Mouse (Mus musculus) lung, adult 2 months (tissue): ENCODE data around the gene Mvk. TPM values are rescaled to one million over a fixed set of nuclear protein-coding genes. Genes with fewer than 3 reads are reported as not detected.

ENCODE experiments used
- DNase-seq: peaks from one replicate; pipeline ENCODE4 v3.0.0; 2022
- H3K4me1 ChIP-seq: fragments of 200-500 bp; 2 replicates; pipeline ENCODE4 v1.6.1; 2011; ENCODE audit warnings: low read length; ENCODE audit not compliant: control insufficient read depth, insufficient read depth
- H3K4me3 ChIP-seq: fragments of 200-500 bp; replicated peaks from 2 replicates; pipeline ENCODE3; 2011; ENCODE audit warnings: low read depth, mild to moderate bottlenecking, control low read depth, low read length; ENCODE audit errors: extremely low read depth
- CTCF ChIP-seq: fragments of 200-500 bp; IDR thresholded peaks from 2 replicates; pipeline ENCODE4 v1.5.1; 2011; ENCODE audit warnings: mild to moderate bottlenecking, low read length, control low read depth; ENCODE audit not compliant: insufficient read depth
- POLR2A ChIP-seq: fragments of 200-500 bp; IDR thresholded peaks from 2 replicates; pipeline ENCODE4 v1.6.1; 2011; ENCODE audit warnings: low read depth, mild to moderate bottlenecking, control low read depth, low read length, borderline replicate concordance; ENCODE audit errors: extremely low read depth
- WGBS: fragments of 180-500 bp; shearing (Covaris S2); methylation state at CpG from one replicate; pipeline ENCODE4 v1.1.7; 2018; 5-methylcytosine and 5-hydroxymethylcytosine counted together
- polyA plus RNA-seq: library from polyadenylated mRNA; depleted of rRNA; stranded (reverse); fragments of >200 nt; gene quantifications from 2 replicates; pipeline ENCODE4 v1.2.3, GENCODE M21; 2012

The Mvk gene
- polyA plus RNA-seq, 1 experiment: 52.1 TPM

DNA sequence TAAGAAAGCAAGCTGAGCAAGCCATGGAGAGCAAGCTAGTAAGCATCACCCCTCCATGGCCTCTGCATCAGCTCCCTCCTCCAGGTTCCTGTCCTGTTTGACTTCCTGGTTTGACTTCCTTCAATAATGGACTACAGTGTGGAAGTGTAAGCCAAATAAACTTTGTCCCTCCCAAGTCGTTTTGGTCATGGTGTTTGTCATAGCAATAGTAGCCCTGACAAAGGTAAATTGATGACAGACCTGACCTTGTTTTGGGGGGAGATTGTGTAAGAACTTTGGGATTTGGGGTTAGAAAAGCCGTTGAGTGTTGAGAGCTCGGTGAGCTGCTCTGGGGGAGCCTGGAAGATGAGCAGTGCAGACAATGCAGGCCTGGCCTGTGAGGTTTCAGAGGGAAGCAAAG is 26.3 kb downstream of the Mvk start:
- Histone ChIP-seq H3K4me3 (no peak overlapping the region), H3K4me1 (no peaks in the 10 kb centered on the region; the same call in 1 of the 2 replicates)
- no peak for TF ChIP-seq CTCF
- TF ChIP-seq POLR2A: no peak
- no peak for DNase-seq
- 56% methylated on average over 3 of the region's 3 CpGs for WGBS

DNA sequence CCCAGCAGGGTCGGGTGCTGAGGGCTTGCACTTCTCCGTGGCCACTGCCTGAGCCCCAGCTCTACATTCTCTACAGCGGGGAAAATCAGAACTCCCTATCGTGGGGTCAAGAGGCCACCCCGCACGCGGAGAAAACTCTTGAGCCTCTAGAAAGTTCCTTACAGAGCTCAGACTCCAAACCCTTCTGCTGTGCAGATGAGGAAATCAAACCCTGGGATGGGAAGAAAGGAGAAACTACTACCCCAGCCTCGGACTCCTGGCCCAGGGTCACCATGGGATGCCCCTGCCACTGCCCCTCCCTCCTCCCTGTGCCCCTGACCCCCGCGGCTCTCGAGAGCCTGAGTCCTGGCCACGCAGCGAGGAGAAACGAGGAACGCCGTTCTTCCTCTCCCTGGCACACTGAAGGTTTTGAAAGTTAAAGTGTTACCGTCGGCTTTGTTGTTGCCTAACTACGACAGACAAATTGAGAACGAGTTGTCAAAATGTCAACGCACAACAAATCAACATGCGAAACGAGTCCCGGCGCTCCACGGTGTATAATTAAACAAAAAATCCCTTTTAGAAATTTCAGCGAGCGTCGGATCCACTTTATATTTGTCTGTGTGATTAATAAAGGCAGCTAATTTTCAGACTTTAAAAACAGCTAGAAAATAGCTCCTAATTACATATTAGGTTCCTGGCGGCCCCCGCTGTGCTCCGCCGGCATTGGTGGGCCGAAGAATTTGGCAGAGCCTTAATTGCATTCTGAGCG is 30.8 kb downstream of the Mvk start:
- no peaks in the 10 kb centered on the region for H3K4me1 ChIP-seq
- TF ChIP-seq CTCF (no peak), POLR2A (no peak)
- no peak for DNase-seq
- WGBS: 45% methylated on average over 35 of the region's 35 CpGs
- H3K4me3 ChIP-seq: no peak overlapping the region

DNA sequence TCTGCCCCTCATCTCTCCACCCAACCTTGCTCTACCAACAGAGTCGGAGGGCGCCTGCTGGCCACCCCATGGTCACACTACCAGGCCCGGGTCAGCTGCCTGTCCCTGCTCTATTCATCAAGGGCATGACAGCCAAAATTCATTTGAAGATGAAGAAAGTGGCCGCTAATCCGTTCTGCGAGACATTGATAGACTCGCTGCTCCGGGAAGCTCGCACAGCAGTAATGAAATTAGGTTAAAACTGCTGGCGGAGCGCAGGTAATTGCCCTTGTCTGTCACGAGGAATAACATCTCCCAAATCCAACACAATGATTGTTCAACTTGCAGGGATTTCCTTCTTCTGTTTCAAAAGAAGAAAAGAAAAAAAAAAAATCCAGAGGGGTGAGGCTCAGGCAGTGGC is 34.2 kb downstream of the Mvk start:
- no peak for DNase-seq
- no peak overlapping the region for H3K4me3 ChIP-seq
- H3K4me1 ChIP-seq: no peaks in the 10 kb centered on the region
- no peak for TF ChIP-seq CTCF
- TF ChIP-seq POLR2A: no peak
- WGBS: 88% methylated on average over 12 of the region's 12 CpGs

DNA sequence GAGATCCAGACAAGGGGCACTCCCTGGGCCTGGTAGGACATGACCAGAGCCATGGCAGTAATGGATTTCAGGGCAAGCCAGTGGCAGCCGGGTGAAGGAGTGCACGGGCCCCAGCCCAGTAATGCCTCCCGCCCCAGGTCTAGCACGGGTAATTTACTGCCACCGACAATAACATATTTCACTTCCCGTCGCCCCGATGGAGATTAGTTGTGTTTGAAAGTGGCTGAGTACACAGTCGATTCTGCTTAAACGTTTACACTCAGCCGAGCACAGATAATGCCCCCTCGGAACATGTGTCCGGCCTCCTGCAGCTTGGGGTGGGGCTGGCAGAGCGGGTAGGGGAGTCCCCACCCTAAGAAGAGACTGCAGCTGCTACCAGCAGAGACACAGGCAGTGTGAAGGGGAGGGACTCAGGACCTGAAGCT is 38.5 kb downstream of the Mvk start:
- WGBS: 10% methylated on average over 14 of the region's 14 CpGs
- no peak for TF ChIP-seq POLR2A
- TF ChIP-seq CTCF: no peak
- H3K4me3 ChIP-seq: no peak overlapping the region

DNA sequence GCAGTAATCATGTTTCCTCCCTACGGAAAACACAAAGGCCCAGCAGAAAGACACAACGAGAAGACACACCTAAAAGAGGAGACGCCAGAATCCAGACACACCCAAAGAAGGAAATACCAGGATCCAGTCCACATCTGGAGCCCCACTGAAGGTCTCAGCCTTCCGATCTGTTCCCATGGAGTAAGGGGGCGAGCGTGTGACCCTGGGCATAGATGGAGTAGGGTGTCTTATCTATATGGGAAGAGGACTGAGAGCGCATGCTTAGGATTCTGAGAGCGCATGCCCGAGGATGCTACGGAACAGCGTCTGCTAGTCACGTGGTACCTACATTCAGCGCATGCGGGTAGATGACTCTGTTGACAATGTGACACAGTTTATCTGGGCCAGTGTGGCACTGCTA is 41.6 kb downstream of the Mvk start:
- 78% methylated on average over 14 of the region's 14 CpGs for WGBS
- Histone ChIP-seq H3K4me1 (no peaks in the 10 kb centered on the region), H3K4me3 (no peak overlapping the region)
- DNase-seq: no peak
- TF ChIP-seq POLR2A (no peak), CTCF (no peak)

More for the DNA sequence above, 38.5 kb downstream of the Mvk start:
- DNase-seq: no peak
- H3K4me1 ChIP-seq: no peaks in the 10 kb centered on the region

DNA sequence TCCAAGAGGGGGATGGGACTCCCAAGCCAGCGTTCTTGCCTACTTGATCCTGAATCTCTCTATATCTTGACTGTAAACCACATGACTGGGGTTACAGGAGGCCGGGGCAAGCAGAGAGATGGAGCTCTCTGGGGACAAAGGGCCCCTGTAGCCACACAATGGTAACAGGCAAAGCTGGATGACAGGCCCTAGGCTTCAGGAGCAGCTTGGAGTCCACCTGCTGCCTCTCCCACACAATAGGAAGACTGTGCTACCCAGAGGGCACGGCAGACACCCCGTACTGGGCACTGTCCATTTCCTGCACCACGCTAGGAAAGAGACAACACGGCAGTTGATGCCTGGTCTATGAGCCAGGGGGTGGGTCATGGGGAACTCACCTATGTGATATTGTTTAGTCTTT is 45.5 kb downstream of the Mvk start:
- 81% methylated on average over 6 of the region's 6 CpGs for WGBS

DNA sequence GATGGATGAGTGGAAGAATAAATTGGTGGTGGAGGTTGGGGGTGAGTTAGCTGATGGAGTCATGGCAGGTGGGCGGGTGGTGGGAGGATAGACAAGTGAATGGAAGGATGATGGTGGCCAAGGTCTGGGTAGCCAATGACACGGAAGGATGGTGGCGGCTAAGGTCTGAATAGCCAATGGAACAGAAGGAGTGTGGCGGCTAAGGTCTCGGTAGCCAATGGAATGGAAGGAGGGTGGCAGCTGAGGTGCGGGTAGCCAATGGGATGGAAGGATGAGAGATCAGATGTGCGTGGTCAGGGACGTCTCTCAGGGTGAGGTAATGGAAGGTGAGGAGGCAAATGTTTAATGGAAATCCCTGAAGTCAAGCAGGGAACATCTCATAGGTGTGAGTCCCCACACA is 46.2 kb downstream of the Mvk start:
- WGBS: 95% methylated on average over 8 of the region's 8 CpGs
- no peak overlapping the region for H3K4me3 ChIP-seq
- no peak for DNase-seq
- TF ChIP-seq POLR2A: no peak
- no peaks in the 10 kb centered on the region for H3K4me1 ChIP-seq

More for the DNA sequence above, 45.5 kb downstream of the Mvk start:
- H3K4me3 ChIP-seq: no peak overlapping the region
- no peaks in the 10 kb centered on the region for H3K4me1 ChIP-seq
- DNase-seq: no peak
- TF ChIP-seq POLR2A (no peak), CTCF (no peak)

DNA sequence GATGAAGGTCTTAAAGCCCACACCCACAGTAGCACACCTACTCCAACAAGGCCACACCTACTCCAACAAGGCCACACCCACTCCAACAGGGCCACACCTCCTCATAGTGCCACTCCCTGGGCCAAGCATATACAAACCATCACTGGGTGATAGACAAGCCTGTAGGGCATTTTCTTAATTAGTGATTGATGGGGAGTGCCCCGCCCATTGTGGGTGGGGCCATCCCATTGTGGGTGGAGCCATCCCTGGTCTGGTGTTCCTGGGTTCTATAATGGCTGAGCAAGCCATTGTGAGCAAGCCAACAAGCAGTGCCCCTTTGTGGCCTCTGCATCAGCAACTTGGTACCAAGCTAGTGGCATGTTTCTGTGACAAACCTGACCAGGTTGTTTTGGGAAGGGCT is 50.7 kb downstream of the Mvk start:
- no peak overlapping the region for H3K4me3 ChIP-seq
- DNase-seq: no peak
- TF ChIP-seq CTCF (no peak), POLR2A (no peak)
- WGBS: 8% methylated on average over 1 of the region's 1 CpGs
- no peaks in the 10 kb centered on the region for H3K4me1 ChIP-seq

DNA sequence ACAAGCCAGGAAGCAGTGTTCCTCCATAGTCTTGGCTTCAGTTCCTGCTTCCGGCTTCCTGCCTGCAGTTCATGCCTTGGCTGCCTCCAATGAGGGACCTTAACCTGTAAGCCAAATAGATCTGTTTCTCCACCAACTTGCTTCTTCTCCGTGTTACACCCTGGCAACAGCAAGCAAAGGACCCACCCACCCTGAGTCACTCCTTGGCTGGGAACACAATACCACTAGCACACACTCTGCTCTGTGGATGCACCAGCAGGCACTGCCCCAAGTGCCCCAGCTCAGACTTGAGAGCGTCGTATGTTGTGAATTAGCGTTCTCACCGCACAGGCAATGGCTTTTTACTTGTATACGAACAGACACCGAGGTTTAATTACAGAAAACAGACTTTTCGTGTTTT is 57.2 kb downstream of the Mvk start:
- TF ChIP-seq CTCF (no peak), POLR2A (no peak)
- Histone ChIP-seq H3K4me1 (no peaks in the 10 kb centered on the region), H3K4me3 (no peak overlapping the region)
- WGBS: 67% methylated on average over 9 of the region's 9 CpGs
- no peak for DNase-seq

DNA sequence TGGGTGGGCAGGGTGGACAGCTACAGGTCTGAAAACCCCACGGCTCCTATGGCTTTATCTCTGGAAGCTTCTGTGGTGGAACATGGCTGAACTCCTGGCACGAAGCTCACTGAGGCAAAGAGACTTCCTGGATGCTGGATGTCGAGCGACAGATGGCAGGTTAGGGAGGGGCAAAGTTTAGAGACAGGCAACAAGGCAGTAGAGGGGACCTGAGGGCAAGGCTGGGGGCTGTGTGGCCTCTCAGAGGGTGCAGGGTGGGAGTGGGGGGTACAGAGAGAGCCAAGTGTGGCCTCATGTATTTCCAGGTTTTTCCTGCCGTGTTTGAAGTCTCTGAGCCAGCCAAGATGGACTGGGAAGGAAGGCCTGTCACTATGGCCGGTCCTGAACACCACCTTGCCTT is 60.8 kb downstream of the Mvk start:
- DNase-seq: no peak
- H3K4me1 ChIP-seq: no peaks in the 10 kb centered on the region
- H3K4me3 ChIP-seq: no peak overlapping the region
- WGBS: 52% methylated on average over 6 of the region's 6 CpGs
- TF ChIP-seq POLR2A (no peak), CTCF (no peak)
